Mouse (Mus musculus) brain, adult 2 months (tissue): Measurements from ENCODE around the gene Cpm.

Experiments used
- DNase-seq: peaks from one replicate; pipeline ENCODE4 v3.0.0; 2011; ENCODE audit warnings: low read depth, low spot score

The Cpm gene

GRCm38 (mm10) chr10:117620934-117621501, 8.3 kb upstream of the Cpm start:
- no peak for DNase-seq

GRCm38 (mm10) chr10:117621616-117622533, 7.4 kb upstream of the Cpm start:
- no peak for DNase-seq

GRCm38 (mm10) chr10:117623358-117623757, 5.9 kb upstream of the Cpm start:
- no peak for DNase-seq

- peak; percentile 7 for DNase-seq
Measured at GRCm38 (mm10) chr10:117624222-117624621, 5.1 kb upstream of the Cpm start.

- no peak for DNase-seq
Measured at GRCm38 (mm10) chr10:117624655-117625497, 4.4 kb upstream of the Cpm start.

GRCm38 (mm10) chr10:117625500-117626296, 3.6 kb upstream of the Cpm start:
- DNase-seq, result no peak

GRCm38 (mm10) chr10:117626297-117626613, 3.0 kb upstream of the Cpm start:
- no peak for DNase-seq

GRCm38 (mm10) chr10:117626840-117627615, 2.3 kb upstream of the Cpm start:
- no peak for DNase-seq

GRCm38 (mm10) chr10:117627616-117627930, 1.7 kb upstream of the Cpm start:
- no peak for DNase-seq

- DNase-seq, result no peak
Measured at GRCm38 (mm10) chr10:117627949-117628348, 1.4 kb upstream of the Cpm start.

GRCm38 (mm10) chr10:117628363-117629168, 734 bp upstream of the Cpm start:
- no peak for DNase-seq

GRCm38 (mm10) chr10:117630176-117630575, 876 bp downstream of the Cpm start:
- DNase-seq, result no peak

GRCm38 (mm10) chr10:117630810-117631209, 1.5 kb downstream of the Cpm start:
- no peak for DNase-seq

- no peak for DNase-seq
Measured at GRCm38 (mm10) chr10:117631562-117632259, 2.4 kb downstream of the Cpm start.

GRCm38 (mm10) chr10:117632394-117632793, 3.1 kb downstream of the Cpm start:
- DNase-seq, result no peak

GRCm38 (mm10) chr10:117633564-117634208, 4.4 kb downstream of the Cpm start:
- DNase-seq, result no peak

- no peak for DNase-seq
Measured at GRCm38 (mm10) chr10:117634323-117635030, 5.2 kb downstream of the Cpm start.

GRCm38 (mm10) chr10:117635078-117635771, 5.9 kb downstream of the Cpm start:
- no peak for DNase-seq
